Mouse (Mus musculus): Measurements from ENCODE around the gene Gucy2e.

DNA sequence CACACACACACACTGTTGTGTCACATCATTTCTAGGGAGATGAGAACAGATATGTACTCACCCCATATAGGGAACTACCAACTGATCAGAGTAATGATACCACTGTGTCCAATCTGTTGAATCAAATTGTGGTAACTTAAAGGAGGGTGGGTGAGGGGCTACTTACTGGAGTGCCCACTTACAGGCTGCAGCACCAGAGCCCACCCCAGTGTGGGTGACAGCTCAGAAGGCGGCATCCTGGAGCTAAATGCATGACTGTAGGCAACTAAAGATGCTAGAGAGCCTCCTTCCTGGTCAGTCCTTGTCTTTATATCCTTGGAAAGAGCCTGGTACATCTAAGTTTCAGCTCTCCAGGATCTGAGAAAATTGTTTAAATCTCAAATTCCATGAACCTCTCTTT is 37.6 kb downstream of the Gucy2e start:
- TF ChIP-seq POLR2A (IDR thresholded peaks at IDR 0.05; ENCODE audit: insufficient read depth, low read length) (no peak), CTCF (IDR thresholded peaks at IDR 0.05; ENCODE audit: low read depth, low read length) (no peak)

Data from ES-Bruce4 (cell line).